Mouse (Mus musculus) kidney, embryonic 14.5 days (tissue): Measurements from ENCODE around the gene Dctn2. TPM values are rescaled to one million over a fixed set of nuclear protein-coding genes. Genes with fewer than 3 reads are reported as not detected.
A peak's percentile ranks its signal among the peaks of the same experiment; 100 is the strongest.

Experiments used
- ATAC-seq: fragments of 200-750 bp; cut with Nextera tagmentation; 2 replicates; pipeline ENCODE4 v1.8.0; 2017; ENCODE audit warnings: moderate number of reproducible peaks, mild to moderate bottlenecking, moderate TSS enrichment, moderate library complexity; ENCODE audit not compliant: low FRiP score, low TSS enrichment
- H3K27ac ChIP-seq: fragments of 300-500 bp; sonication (generic); 2 replicates; pipeline ENCODE4 v1.5.1; 2014; ENCODE audit warnings: low read depth, mild to moderate bottlenecking, low read length, moderate library complexity, mixed read lengths
- H3K27me3 ChIP-seq: fragments of 300-500 bp; sonication (generic); 2 replicates; pipeline ENCODE4 v1.6.1; 2014; ENCODE audit warnings: mild to moderate bottlenecking, low read length; ENCODE audit not compliant: control insufficient read depth, insufficient read depth
- H3K36me3 ChIP-seq: fragments of 300-500 bp; sonication (generic); 2 replicates; pipeline ENCODE4 v1.6.1; 2014; ENCODE audit warnings: low read length, mixed read lengths; ENCODE audit not compliant: control insufficient read depth, insufficient read depth
- H3K4me1 ChIP-seq: fragments of 300-500 bp; sonication (generic); 2 replicates; pipeline ENCODE4 v1.6.1; 2014; ENCODE audit warnings: low read length, mixed read lengths; ENCODE audit not compliant: control insufficient read depth, insufficient read depth
- H3K4me2 ChIP-seq: fragments of 300-500 bp; sonication (generic); replicated peaks from 2 replicates; pipeline ENCODE4 v1.6.1; 2014; ENCODE audit warnings: low read depth, mild to moderate bottlenecking, low read length
- H3K4me3 ChIP-seq: fragments of 300-500 bp; sonication (generic); 2 replicates; pipeline ENCODE4 v1.5.1; 2014; ENCODE audit warnings: mild to moderate bottlenecking, low read length
- H3K9ac ChIP-seq: fragments of 300-500 bp; sonication (generic); 2 replicates; pipeline ENCODE4 v1.6.1; 2014; ENCODE audit warnings: low read depth, mild to moderate bottlenecking, low read length, moderate library complexity
- H3K9me3 ChIP-seq: fragments of 300-500 bp; sonication (generic); 2 replicates; pipeline ENCODE4 v1.6.1; 2016; ENCODE audit warnings: low read length; ENCODE audit not compliant: control insufficient read depth
- whole genome bisulfite sequencing: fragments of 180-500 bp; shearing (Covaris S2); extraction: QIAGEN DNeasy Blood & Tissue Kit; methylation state at CpG from one replicate; pipeline ENCODE4 v1.1.7; 2014; 5-methylcytosine and 5-hydroxymethylcytosine counted together
- polyA plus RNA-seq: library from polyadenylated mRNA; unstranded; fragments of >200 nt; fragmentation: Nextera tagmentation; extraction: Ambion mirVana; gene quantifications from 2 replicates; pipeline ENCODE4 v1.2.1, GENCODE M21; 2014

The Dctn2 gene
- polyA plus RNA-seq, 1 experiment from 2014 or later = 173 TPM

GRCm38 (mm10) chr10:127289573-127290191 is 23.5 kb downstream of the Dctn2 start:
- no peaks in the 10 kb centered on the region for H3K9me3 ChIP-seq
- H3K36me3 ChIP-seq = peaks cover 43% of the 10 kb centered on the region
- H3K4me3 ChIP-seq = peak overlapping the region; percentile 62
- H3K27me3 ChIP-seq = no peaks in the 10 kb centered on the region
- peak overlapping the region; percentile 38; the same call in 1 of the 2 replicates for H3K9ac ChIP-seq
- no peak for ATAC-seq
- 2% methylated on average over 15 of the region's 15 CpGs for WGBS
- peaks cover 39% of the 10 kb centered on the region for H3K4me1 ChIP-seq
- H3K4me2 ChIP-seq = peak overlapping the region; percentile 90
- H3K27ac ChIP-seq = peak overlapping the region; percentile 98

- whole genome bisulfite sequencing = 0% methylated on average over 36 of the region's 47 CpGs
- Histone ChIP-seq H3K4me3 (peak overlapping the region; percentile 62), H3K9me3 (no peaks in the 10 kb centered on the region), H3K9ac (peak overlapping the region; percentile 65), H3K27me3 (no peaks in the 10 kb centered on the region), H3K4me1 (peaks cover 38% of the 10 kb centered on the region), H3K36me3 (peaks cover 43% of the 10 kb centered on the region), H3K4me2 (peak overlapping the region; percentile 90), H3K27ac (peak overlapping the region; percentile 98)
- peak; percentile 91 for ATAC-seq
These were observed 24.2 kb downstream of the Dctn2 start for GRCm38 (mm10) chr10:127290307-127290929.

GRCm38 (mm10) chr10:127290930-127291880 is 25.0 kb downstream of the Dctn2 start:
- Histone ChIP-seq H3K4me3 (peak overlapping the region; percentile 62), H3K9me3 (no peaks in the 10 kb centered on the region), H3K27me3 (no peaks in the 10 kb centered on the region), H3K4me1 (peaks cover 32% of the 10 kb centered on the region), H3K4me2 (peak overlapping the region; percentile 90), H3K27ac (peak overlapping the region; percentile 90), H3K9ac (peak overlapping the region; percentile 65), H3K36me3 (peaks cover 43% of the 10 kb centered on the region)
- 3% methylated on average over 19 of the region's 19 CpGs for WGBS
- peak; percentile 37 for ATAC-seq

- 54% methylated on average over 5 of the region's 5 CpGs for WGBS
- H3K4me3 ChIP-seq = peak overlapping the region; percentile 62
- H3K27me3 ChIP-seq = no peaks in the 10 kb centered on the region
- peak overlapping the region; percentile 65 for H3K9ac ChIP-seq
- H3K27ac ChIP-seq = no peak overlapping the region
- H3K9me3 ChIP-seq = no peaks in the 10 kb centered on the region
- no peak for ATAC-seq
- peaks cover 42% of the 10 kb centered on the region for H3K36me3 ChIP-seq
- peak overlapping the region; percentile 90 for H3K4me2 ChIP-seq
- H3K4me1 ChIP-seq = peaks cover 24% of the 10 kb centered on the region
These were observed 25.9 kb downstream of the Dctn2 start for GRCm38 (mm10) chr10:127291881-127292638.

GRCm38 (mm10) chr10:127292987-127293538 is 26.9 kb downstream of the Dctn2 start:
- ATAC-seq = no peak
- Histone ChIP-seq H3K4me3 (no peak overlapping the region), H3K36me3 (peaks cover 48% of the 10 kb centered on the region), H3K9me3 (no peaks in the 10 kb centered on the region), H3K4me2 (no peak overlapping the region), H3K4me1 (peaks cover 16% of the 10 kb centered on the region), H3K9ac (no peak overlapping the region), H3K27ac (no peak overlapping the region), H3K27me3 (no peaks in the 10 kb centered on the region)
- 87% methylated on average over 6 of the region's 6 CpGs for WGBS

GRCm38 (mm10) chr10:127293590-127294113 is 27.5 kb downstream of the Dctn2 start:
- Histone ChIP-seq H3K27me3 (no peaks in the 10 kb centered on the region), H3K4me1 (peaks cover 16% of the 10 kb centered on the region), H3K9ac (no peak overlapping the region), H3K9me3 (no peaks in the 10 kb centered on the region), H3K4me3 (no peak overlapping the region), H3K27ac (no peak overlapping the region), H3K36me3 (peaks cover 53% of the 10 kb centered on the region), H3K4me2 (no peak overlapping the region)
- ATAC-seq = no peak
- WGBS = 80% methylated on average over 3 of the region's 3 CpGs

- 89% methylated on average over 10 of the region's 10 CpGs for WGBS
- ATAC-seq = no peak
- H3K9ac ChIP-seq = no peak overlapping the region
- no peak overlapping the region for H3K4me3 ChIP-seq
- H3K4me1 ChIP-seq = peaks cover 11% of the 10 kb centered on the region
- no peaks in the 10 kb centered on the region for H3K27me3 ChIP-seq
- H3K27ac ChIP-seq = no peak overlapping the region
- no peaks in the 10 kb centered on the region for H3K9me3 ChIP-seq
- H3K36me3 ChIP-seq = peaks cover 67% of the 10 kb centered on the region
- H3K4me2 ChIP-seq = no peak overlapping the region
These were observed 28.8 kb downstream of the Dctn2 start for GRCm38 (mm10) chr10:127294895-127295510.
